Mouse (Mus musculus): ENCODE results near the gene Ttll3. TPM values are rescaled to one million over a fixed set of nuclear protein-coding genes. Genes with fewer than 3 reads are reported as not detected.
A peak's percentile ranks its signal among the peaks of the same experiment; 100 is the strongest.

The Ttll3 gene
- total RNA-seq, 2 experiments from 2014 or later: 13.1 to 20.7 TPM

GRCm38 (mm10) chr6:113418441-113419198 lies 29.6 kb downstream of the Ttll3 start:
- DNase-seq (ENCODE audit: extremely low spot score in 1 of 2, low spot score in 1 of 2): peak in 1 of 2 experiments; percentile 35

DNA sequence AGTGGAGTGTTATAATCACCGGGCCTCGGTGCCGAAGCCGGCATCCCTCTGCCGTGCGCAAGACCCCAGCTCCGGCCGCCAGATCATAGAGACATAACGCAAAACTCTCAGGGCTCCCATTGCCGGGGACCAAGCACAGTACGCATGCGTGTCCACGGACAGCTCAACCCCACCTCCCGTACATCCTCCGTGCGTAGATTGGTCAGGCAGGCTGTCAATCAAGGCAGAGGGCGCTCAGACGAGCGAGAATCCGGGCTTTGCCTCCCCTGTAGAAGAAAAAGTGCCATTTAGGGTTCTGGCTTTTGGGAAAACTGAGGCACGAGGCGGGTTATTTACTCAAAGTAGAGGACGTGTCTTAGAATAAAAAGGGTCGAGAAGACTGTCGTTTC lies 30.1 kb downstream of the Ttll3 start, which contains the start of gene Rpusd3:
Rpusd3 (minus strand) TSS at position 142 of the 389 bp plus-strand sequence.
- peak; percentile 98 to 100 for DNase-seq (ENCODE audit: extremely low spot score in 1 of 2, low spot score in 1 of 2)

DNA sequence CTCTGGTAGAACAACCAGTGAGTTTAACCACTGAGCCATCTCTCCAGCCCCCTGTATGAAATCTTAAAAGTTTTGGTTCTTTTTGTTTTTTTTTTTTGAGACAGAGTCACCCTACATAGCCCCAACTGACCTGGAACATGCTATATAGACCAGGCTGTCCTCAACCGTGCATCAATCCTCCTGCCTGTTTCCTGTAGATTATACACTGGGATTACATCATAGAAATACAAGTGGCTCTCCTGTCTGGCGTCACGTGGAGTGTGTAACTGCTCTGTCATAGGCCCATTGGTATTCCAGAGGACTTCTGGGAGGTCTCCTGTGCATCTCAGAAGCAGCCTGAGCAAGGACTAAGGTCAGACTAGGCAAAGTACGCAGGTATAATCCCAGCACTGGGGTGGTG lies 33.9 kb downstream of the Ttll3 start:
- no peak for DNase-seq (ENCODE audit: extremely low spot score in 1 of 2, low spot score in 1 of 2)

DNA sequence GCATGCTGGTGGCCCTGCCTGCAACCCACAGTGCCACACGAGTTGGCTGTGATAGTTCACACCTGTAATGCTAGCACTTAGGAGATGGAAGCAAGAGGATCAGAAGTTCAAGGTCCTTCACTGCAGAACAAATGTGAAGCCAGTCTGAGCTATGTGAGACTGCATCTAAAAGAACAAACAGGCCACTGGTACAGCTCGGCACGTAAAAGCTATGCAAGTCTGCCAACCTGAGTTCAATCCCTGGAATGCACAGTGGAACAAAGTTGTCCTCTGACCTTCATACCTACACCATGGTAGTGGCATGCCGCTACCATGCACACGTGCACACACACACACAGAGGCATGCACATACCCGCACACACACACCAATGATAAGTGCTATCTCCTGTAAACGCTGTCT lies 35.1 kb downstream of the Ttll3 start:
- DNase-seq (ENCODE audit: extremely low spot score in 1 of 2, low spot score in 1 of 2): no peak

DNA sequence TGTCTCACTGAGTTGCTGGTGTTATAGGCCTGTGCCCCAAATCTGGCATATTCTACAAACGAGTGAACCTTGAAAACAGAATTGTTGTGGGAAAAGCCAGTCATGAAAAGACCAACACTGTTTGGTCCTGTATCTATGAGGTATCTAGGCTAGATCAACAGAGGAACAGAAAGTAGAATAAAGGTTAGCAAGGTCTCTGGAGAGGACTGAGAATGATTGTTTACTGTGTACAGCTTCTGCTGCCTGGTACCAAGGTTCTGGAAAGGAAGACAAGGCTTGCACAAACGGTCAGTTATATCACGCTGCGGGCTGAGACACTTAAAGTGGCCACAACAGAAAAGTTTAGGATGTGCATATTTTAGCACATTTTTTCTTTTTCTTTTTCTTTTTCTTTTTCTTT lies 37.6 kb downstream of the Ttll3 start:
- DNase-seq (ENCODE audit: extremely low spot score in 1 of 2, low spot score in 1 of 2): no peak

GRCm38 (mm10) chr6:113427397-113427796 lies 38.3 kb downstream of the Ttll3 start:
- DNase-seq (ENCODE audit: extremely low spot score in 1 of 2, low spot score in 1 of 2): no peak

DNA sequence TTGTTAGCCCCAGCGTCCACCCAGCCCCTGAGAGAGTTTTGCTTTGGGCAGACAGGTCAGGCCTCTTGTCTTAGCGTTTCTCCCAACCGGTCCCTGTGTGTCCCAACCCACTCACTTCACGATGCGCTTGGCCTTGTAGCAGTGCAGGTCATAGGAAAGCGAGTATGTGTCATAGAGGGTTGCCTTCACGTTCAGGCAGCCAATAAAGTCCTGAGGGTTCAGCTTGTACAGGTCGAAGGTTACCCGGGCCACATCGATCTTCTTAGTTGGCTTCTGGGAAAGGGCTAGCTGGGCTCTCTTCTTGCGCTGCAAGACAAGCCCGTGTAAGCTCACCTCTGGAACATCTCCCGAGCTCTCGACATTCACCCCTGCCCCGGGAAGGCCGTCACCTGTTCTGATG lies 38.9 kb downstream of the Ttll3 start:
- DNase-seq (ENCODE audit: extremely low spot score in 1 of 2, low spot score in 1 of 2): no peak

DNA sequence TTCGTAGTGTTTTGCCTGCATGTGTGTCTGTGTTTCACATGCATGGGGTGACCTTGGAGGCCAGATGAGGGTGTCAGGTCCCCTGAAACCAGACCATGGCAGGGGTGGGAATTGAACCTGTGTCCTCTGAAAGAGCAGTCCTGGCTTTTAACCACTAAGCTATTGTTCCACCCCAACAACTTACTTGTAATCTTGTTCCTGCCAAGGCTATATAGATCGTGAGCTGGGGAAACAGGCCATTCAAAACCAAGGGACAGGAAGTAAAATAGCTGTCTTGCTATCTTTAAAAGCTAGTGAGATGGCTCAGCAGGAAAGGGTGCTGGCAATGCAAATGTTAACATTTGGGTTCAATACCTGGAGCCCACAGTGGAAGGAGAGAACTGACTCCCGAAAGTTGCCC lies 40.9 kb downstream of the Ttll3 start:
- no peak for DNase-seq (ENCODE audit: extremely low spot score in 1 of 2, low spot score in 1 of 2)

- no peak for DNase-seq (ENCODE audit: extremely low spot score in 1 of 2, low spot score in 1 of 2)
These were observed 41.8 kb downstream of the Ttll3 start for GRCm38 (mm10) chr6:113430846-113431245.

DNA sequence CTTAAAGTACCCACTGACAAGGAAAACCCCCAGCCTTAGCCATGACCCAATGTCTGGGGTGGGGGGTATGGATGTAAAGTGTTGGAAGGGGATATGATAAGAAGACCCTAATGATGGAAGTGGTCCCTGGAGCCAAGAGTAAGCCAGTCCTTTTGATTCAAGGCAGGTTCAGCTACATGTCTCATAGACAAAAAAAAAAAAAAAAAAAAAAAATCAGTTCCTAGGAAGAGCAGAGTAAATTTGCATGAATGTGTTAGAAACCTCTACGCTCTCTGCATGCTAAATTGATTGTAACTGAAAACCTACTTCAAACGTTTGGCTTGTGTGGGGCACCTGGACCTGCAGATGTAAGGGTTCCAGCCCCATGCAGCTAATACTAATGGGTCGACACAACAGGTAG lies 42.7 kb downstream of the Ttll3 start:
- no peak for DNase-seq (ENCODE audit: extremely low spot score in 1 of 2, low spot score in 1 of 2)

GRCm38 (mm10) chr6:113433661-113434060 lies 44.6 kb downstream of the Ttll3 start:
- no peak for DNase-seq (ENCODE audit: extremely low spot score in 1 of 2, low spot score in 1 of 2)

GRCm38 (mm10) chr6:113434691-113435090 lies 45.6 kb downstream of the Ttll3 start:
- no peak for DNase-seq (ENCODE audit: extremely low spot score in 1 of 2, low spot score in 1 of 2)

DNA sequence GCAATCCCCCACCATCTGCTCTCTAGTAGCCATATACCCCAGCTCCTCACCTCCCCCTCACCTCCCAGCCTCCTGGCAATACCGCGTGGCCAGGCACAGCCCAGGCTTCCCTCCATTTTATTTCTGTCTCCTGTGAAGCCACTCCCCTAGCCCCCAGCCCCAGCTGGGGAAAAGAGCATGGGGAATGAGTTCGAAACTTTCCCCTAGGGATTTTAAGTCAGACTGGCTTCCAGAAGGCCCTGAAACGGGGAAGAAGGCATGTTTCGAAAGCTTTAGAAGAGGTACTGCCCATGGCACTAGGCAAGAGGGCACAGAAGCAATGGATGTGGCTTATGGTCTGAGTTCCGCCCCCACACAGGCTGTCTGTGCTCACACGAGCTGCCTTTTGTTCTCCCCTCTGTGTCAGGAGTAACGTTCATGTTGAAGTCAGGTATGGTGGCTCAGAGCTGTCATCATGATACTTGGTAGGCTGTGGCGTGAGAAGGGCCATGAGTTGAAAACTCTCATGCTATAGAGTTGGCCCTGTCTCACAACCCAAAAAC lies 46.7 kb downstream of the Ttll3 start, which contains the start of gene Cidec:
Cidec (minus strand) TSS at position 97 of the 542 bp plus-strand sequence.
- DNase-seq (ENCODE audit: extremely low spot score in 1 of 2, low spot score in 1 of 2): no peak

DNA sequence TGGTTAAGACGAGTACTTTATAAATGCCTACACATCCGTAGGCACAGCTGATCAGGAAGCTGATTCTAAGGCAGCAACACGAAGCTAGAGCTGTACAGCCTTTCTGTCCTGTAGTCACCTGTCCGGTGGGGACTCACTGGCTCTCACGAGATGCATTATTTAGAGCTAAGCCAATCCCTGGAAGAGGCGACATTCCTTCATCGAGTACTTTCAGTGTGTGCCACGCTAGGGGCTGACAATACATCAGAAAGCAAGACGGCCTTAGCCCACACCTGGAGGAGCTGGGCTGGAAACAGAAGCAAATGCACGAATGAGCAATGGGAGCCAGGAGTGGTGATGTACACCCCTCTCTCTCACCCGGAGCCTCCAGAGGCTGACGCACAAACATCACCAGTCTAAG lies 48.1 kb downstream of the Ttll3 start:
- DNase-seq (ENCODE audit: extremely low spot score in 1 of 2, low spot score in 1 of 2): no peak

- no peak for DNase-seq (ENCODE audit: extremely low spot score in 1 of 2, low spot score in 1 of 2)
These were observed 49.8 kb downstream of the Ttll3 start for GRCm38 (mm10) chr6:113438721-113439430.

GRCm38 (mm10) chr6:113440686-113441085 lies 51.6 kb downstream of the Ttll3 start:
- DNase-seq (ENCODE audit: extremely low spot score in 1 of 2, low spot score in 1 of 2): no peak

- peak in 1 of 2 experiments; percentile 81 for DNase-seq (ENCODE audit: extremely low spot score in 1 of 2, low spot score in 1 of 2)
These were observed 52.2 kb downstream of the Ttll3 start for GRCm38 (mm10) chr6:113441147-113441680.

- no peak for DNase-seq (ENCODE audit: extremely low spot score in 1 of 2, low spot score in 1 of 2)
These were observed 53.0 kb downstream of the Ttll3 start for GRCm38 (mm10) chr6:113442087-113442441.

- peak; percentile 78 to 91 for DNase-seq (ENCODE audit: extremely low spot score in 1 of 2, low spot score in 1 of 2)
These were observed 53.5 kb downstream of the Ttll3 start, which contains the start of gene Jagn1 for GRCm38 (mm10) chr6:113442442-113443090. Gene Jagn1 (plus strand): TSS chr6:113442569.

DNA sequence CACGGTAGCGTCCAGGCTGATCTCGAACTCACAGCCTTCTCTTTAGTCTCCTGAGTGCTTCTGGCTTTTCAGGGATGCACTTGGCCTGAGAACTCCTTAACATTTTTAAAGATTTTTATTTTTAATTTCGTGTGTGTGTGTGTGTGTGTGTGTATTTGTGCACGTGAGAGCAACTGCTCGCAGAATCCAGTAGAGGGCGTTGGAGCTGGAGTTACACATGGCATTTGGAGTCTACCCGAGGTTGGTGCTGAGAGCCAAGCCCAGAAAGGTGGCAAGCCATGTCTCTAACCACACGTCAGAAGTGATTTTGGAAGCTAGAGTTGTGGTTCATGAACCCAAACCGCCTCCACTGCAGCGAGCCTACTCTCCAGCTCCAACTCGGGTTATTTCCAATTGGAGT lies 54.0 kb downstream of the Ttll3 start:
- DNase-seq (ENCODE audit: extremely low spot score in 1 of 2, low spot score in 1 of 2): no peak

All from layer of hippocampus, postnatal 25 days (tissue).